Mouse (Mus musculus) heart, adult 2 months (tissue): ENCODE results near the gene Meis1.

ENCODE experiments used
- CTCF ChIP-seq: fragments of 200-600 bp; IDR thresholded peaks from 2 replicates; pipeline ENCODE4 v1.8.1; 2022; ENCODE audit warnings: antibody characterized with exemption, mild to moderate bottlenecking, moderate library complexity
- POLR2A ChIP-seq: fragments of 200-500 bp; IDR thresholded peaks from 2 replicates; pipeline ENCODE4 v1.6.1; 2011; ENCODE audit warnings: mild to moderate bottlenecking, low read depth, low read length, control low read depth; ENCODE audit not compliant: insufficient read depth

GRCm38 (mm10) chr11:18926798-18927197 lies 92.0 kb downstream of the Meis1 start:
- no peak for TF ChIP-seq POLR2A
- TF ChIP-seq CTCF = no peak
